Mouse (Mus musculus): ENCODE measurements around the gene Trim47.
A peak's percentile ranks its signal among the peaks of the same experiment; 100 is the strongest.

Trim47 gene

GRCm38 (mm10) chr11:116061641-116062415 lies 65.2 kb downstream of the Trim47 start:
- DNase-seq: peak; percentile 76 to 81

GRCm38 (mm10) chr11:116060596-116060995 lies 66.4 kb downstream of the Trim47 start:
- no peak for DNase-seq

GRCm38 (mm10) chr11:116059691-116060025 lies 67.4 kb downstream of the Trim47 start:
- DNase-seq: no peak

GRCm38 (mm10) chr11:116058868-116059690 lies 67.9 kb downstream of the Trim47 start:
- DNase-seq: no peak

- DNase-seq: peak; percentile 52 to 54
Measured at GRCm38 (mm10) chr11:116058022-116058614, 68.9 kb downstream of the Trim47 start.

- no peak for DNase-seq
Measured at GRCm38 (mm10) chr11:116057237-116057881, 69.7 kb downstream of the Trim47 start.

GRCm38 (mm10) chr11:116055873-116056272 lies 71.1 kb downstream of the Trim47 start:
- no peak for DNase-seq
